Mouse (Mus musculus): ENCODE results near the gene 4930544D05Rik. TPM values are rescaled to one million over a fixed set of nuclear protein-coding genes. Genes with fewer than 3 reads are reported as not detected.

4930544D05Rik gene
- total and polyA plus RNA-seq, 2 experiments from 2014 or later: not detected

- no peak for TF ChIP-seq CTCF (IDR thresholded peaks at IDR 0.05)
- ATAC-seq (ENCODE audit: low FRiP score) (no peak), DNase-seq (ENCODE audit: low spot score) (no peak)
- Histone ChIP-seq H3K4me3 (ENCODE audit: low read depth, low read length) (no peak overlapping the region), H3K9me3 (ENCODE audit: low read length) (no peaks in the 10 kb centered on the region), H3K9ac (replicated peaks; ENCODE audit: low read length, poor library complexity, severe bottlenecking) (no peak overlapping the region), H3K4me2 (ENCODE audit: low read depth, low read length, poor library complexity, severe bottlenecking) (no peak overlapping the region), H3K27me3 (ENCODE audit: insufficient read depth, low read length) (no peaks in the 10 kb centered on the region), H3K27ac (ENCODE audit: low read depth, low read length) (no peak overlapping the region), H3K4me1 (ENCODE audit: insufficient read depth, low read length) (peaks cover 10% of the 10 kb centered on the region), H3K36me3 (ENCODE audit: insufficient read depth, low read length) (peaks cover 27% of the 10 kb centered on the region)
- 80% methylated on average over 2 of the region's 2 CpGs for WGBS
Measured at GRCm38 (mm10) chr11:70651391-70651790, 35.7 kb downstream of the 4930544D05Rik start.

DNA sequence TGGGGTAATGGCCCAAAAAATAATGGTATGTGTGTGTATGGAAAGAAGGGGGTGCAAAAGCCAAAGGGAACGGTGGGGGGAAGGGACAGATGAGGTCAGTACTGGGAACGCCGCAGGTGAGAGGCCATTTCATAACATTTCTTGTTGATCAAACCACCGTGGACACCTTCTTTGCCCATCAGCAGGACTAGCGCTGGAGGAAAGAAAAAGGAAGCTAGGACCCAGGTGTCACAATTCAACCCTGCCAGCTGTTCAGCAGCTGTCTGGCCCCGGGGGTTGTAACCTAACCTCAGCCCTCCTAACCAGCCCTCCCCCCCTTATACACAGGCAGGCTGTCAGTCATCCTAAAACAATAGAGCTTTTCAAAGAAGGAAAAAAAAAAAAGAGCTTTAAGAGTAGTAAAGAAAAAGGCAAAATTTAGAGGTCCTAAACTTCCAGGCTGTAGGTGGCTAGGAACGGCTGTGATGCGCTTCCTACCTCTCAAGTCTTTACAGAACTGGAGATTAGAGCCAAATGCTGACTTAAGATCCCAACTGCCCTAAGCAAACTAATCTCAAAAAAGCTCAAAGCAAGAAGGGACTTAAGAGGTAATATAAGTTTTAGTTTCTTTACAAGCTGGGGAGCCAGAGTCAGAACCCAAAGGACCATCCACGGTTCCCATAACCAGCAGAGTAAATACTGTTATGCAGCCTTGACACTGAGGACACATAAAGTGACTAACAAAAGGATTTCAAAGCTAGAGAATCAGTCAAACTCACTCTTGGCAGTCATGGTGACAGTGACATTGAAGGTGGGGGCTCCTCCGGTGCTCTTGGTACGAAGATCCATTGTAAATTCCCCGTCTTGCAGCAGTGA, 36.6 kb downstream of the 4930544D05Rik start:
- Histone ChIP-seq H3K4me2 (ENCODE audit: low read depth, low read length, poor library complexity, severe bottlenecking) (peak overlapping the region; percentile 72), H3K27me3 (ENCODE audit: insufficient read depth, low read length) (no peaks in the 10 kb centered on the region), H3K4me3 (ENCODE audit: low read depth, low read length) (no peak overlapping the region), H3K9me3 (ENCODE audit: low read length) (no peaks in the 10 kb centered on the region), H3K36me3 (ENCODE audit: insufficient read depth, low read length) (peaks cover 27% of the 10 kb centered on the region), H3K4me1 (ENCODE audit: insufficient read depth, low read length) (peaks cover 10% of the 10 kb centered on the region), H3K9ac (replicated peaks; ENCODE audit: low read length, poor library complexity, severe bottlenecking) (peak overlapping the region; percentile 98; the same call in 1 of the 2 replicates), H3K27ac (ENCODE audit: low read depth, low read length) (no peak overlapping the region)
- DNase-seq (ENCODE audit: low spot score) (no peak), ATAC-seq (ENCODE audit: low FRiP score) (no peak)
- WGBS: 76% methylated on average over 12 of the region's 12 CpGs
- no peak for TF ChIP-seq CTCF (IDR thresholded peaks at IDR 0.05)

DNA sequence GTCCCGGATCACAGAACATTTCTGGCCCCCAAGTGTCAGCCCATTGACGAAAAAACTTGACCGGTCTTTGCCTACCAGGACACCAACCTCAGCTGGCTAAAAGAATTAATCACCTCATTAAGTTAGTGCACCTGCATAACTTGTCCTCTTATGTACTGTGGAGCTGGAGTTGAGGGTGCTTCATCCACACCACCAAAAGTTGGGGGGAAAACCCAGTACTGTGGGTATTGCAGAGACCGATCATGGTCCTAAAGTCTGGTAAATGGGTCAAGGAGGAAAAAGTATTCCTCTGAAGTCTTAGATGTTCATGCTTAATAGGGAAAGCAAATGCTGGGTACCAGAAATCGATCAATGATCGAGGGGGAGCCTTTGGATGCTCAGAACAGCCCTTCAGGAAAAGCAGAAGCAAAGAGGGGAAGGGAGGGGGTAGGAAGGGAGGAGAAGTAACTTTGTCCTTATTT, 37.3 kb downstream of the 4930544D05Rik start:
- Histone ChIP-seq H3K27me3 (ENCODE audit: insufficient read depth, low read length) (no peaks in the 10 kb centered on the region), H3K36me3 (ENCODE audit: insufficient read depth, low read length) (peaks cover 27% of the 10 kb centered on the region), H3K4me1 (ENCODE audit: insufficient read depth, low read length) (peaks cover 9% of the 10 kb centered on the region), H3K9me3 (ENCODE audit: low read length) (no peaks in the 10 kb centered on the region), H3K4me3 (ENCODE audit: low read depth, low read length) (peak overlapping the region; percentile 99), H3K4me2 (ENCODE audit: low read depth, low read length, poor library complexity, severe bottlenecking) (peak overlapping the region; percentile 72), H3K27ac (ENCODE audit: low read depth, low read length) (peak overlapping the region; percentile 97; the same call in 1 of the 2 replicates), H3K9ac (replicated peaks; ENCODE audit: low read length, poor library complexity, severe bottlenecking) (peak overlapping the region; percentile 98)
- DNase-seq (ENCODE audit: low spot score) (no peak), ATAC-seq (ENCODE audit: low FRiP score) (no peak)
- no peak for TF ChIP-seq CTCF (IDR thresholded peaks at IDR 0.05)
- 66% methylated on average over 6 of the region's 6 CpGs for whole genome bisulfite sequencing

DNA sequence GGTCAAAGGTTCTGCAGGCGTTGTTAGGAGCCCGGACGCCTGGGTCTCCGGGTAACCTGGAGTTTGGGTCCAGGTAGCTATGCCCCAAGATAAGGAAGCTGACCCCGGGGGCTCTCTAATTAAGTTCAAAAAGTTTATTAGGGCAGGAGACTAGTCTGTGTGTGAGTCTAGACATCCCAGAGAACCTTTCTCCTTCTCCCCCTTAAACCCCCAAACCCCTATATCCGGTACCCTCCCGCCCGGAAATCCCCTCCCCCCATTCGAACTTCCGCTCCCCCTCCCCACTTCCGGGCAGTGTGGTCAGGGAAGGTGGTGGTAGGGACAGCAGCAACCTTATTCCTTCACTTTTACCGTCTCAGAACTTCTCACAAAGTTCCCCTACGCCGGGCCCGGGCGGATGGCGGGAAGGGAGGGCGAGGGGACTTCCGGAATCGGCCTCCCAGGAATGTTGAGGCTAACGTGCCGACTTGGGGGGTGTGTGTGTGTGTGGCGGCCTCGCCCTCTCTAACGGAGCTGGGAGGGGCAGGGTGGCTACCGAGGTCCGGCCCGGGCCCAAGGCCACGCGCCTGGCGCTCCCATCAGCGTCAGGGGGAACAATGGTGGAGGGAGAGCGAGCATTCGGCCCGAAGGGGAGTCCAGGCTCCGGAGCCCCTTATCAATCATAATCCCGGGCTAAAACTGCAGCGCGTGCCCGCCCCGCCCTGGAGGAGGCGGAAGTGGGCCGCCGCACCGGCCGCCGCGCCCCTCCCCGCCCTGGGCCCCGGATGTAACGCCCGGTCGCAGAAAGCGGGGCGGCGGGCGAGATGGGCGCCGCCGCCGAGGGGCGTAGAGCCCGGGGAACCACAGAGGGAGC, 37.9 kb downstream of the 4930544D05Rik start:
- ATAC-seq (ENCODE audit: low FRiP score): peak; percentile 70
- Histone ChIP-seq H3K36me3 (ENCODE audit: insufficient read depth, low read length) (peaks cover 26% of the 10 kb centered on the region), H3K27me3 (ENCODE audit: insufficient read depth, low read length) (no peaks in the 10 kb centered on the region), H3K9ac (replicated peaks; ENCODE audit: low read length, poor library complexity, severe bottlenecking) (peak overlapping the region; percentile 98), H3K27ac (ENCODE audit: low read depth, low read length) (peak overlapping the region; percentile 97), H3K4me3 (ENCODE audit: low read depth, low read length) (peak overlapping the region; percentile 99), H3K4me2 (ENCODE audit: low read depth, low read length, poor library complexity, severe bottlenecking) (peak overlapping the region; percentile 72), H3K9me3 (ENCODE audit: low read length) (no peaks in the 10 kb centered on the region), H3K4me1 (ENCODE audit: insufficient read depth, low read length) (peaks cover 8% of the 10 kb centered on the region)
- WGBS: 1% methylated on average over 57 of the region's 63 CpGs
- TF ChIP-seq CTCF (IDR thresholded peaks at IDR 0.05): no peak
- peak; percentile 62 for DNase-seq (ENCODE audit: low spot score)

- peak; percentile 88 for DNase-seq (ENCODE audit: low spot score)
- H3K4me3 ChIP-seq (ENCODE audit: low read depth, low read length): peak within 1 kb of the TSS; percentile 99
- H3K9me3 ChIP-seq (ENCODE audit: low read length): no peaks in the 10 kb centered on the region
- peak within 1 kb of the TSS; percentile 98 for H3K9ac ChIP-seq (replicated peaks; ENCODE audit: low read length, poor library complexity, severe bottlenecking)
- H3K27ac ChIP-seq (ENCODE audit: low read depth, low read length): peak within 1 kb of the TSS; percentile 97
- no peak for TF ChIP-seq CTCF (IDR thresholded peaks at IDR 0.05)
- peaks cover 19% of the 10 kb centered on the region for H3K36me3 ChIP-seq (ENCODE audit: insufficient read depth, low read length)
- H3K4me1 ChIP-seq (ENCODE audit: insufficient read depth, low read length): peaks cover 8% of the 10 kb centered on the region
- peak; percentile 54 for ATAC-seq (ENCODE audit: low FRiP score)
- under 1% methylated on average over 57 of the region's 61 CpGs for WGBS
- peak within 1 kb of the TSS; percentile 72 for H3K4me2 ChIP-seq (ENCODE audit: low read depth, low read length, poor library complexity, severe bottlenecking)
- no peaks in the 10 kb centered on the region for H3K27me3 ChIP-seq (ENCODE audit: insufficient read depth, low read length)
Measured at GRCm38 (mm10) chr11:70654198-70654922, 38.7 kb downstream of the 4930544D05Rik start, which contains the start of gene Pfn1. Gene Pfn1 (minus strand): TSS chr11:70654644.

Data from midbrain, postnatal 0 days (tissue).